Mouse (Mus musculus): Measurements from ENCODE around the gene Phf8. TPM values are rescaled to one million over a fixed set of nuclear protein-coding genes. Genes with fewer than 3 reads are reported as not detected.
A peak's percentile ranks its signal among the peaks of the same experiment; 100 is the strongest.

Phf8 gene
- polyA plus RNA-seq, 1 experiment from 2014 or later: 7.9 TPM

- no peak overlapping the region for H3K9ac ChIP-seq (ENCODE audit: low read depth, low read length)
- TF ChIP-seq CTCF (IDR thresholded peaks at IDR 0.05; ENCODE audit: low read depth): 0 out of 2 replicates have a peak, but pooled peaks have one; percentile 19
These were observed 54.7 kb downstream of the Phf8 start for GRCm38 (mm10) chrX:151575166-151575565.

GRCm38 (mm10) chrX:151643386-151643785 is 122.9 kb downstream of the Phf8 start:
- no peak for ATAC-seq
- TF ChIP-seq CTCF (IDR thresholded peaks at IDR 0.05; ENCODE audit: low read depth): no peak
- no peak overlapping the region for H3K4me2 ChIP-seq (replicated peaks; ENCODE audit: low read depth)
- H3K27me3 ChIP-seq (replicated peaks; ENCODE audit: control insufficient read depth, insufficient read depth, low read length): no peaks in the 10 kb centered on the region
- no peaks in the 10 kb centered on the region for H3K4me1 ChIP-seq (replicated peaks; ENCODE audit: control insufficient read depth, insufficient read depth, low read length)
- no peaks in the 10 kb centered on the region for H3K36me3 ChIP-seq (ENCODE audit: control insufficient read depth, insufficient read depth)
- H3K9ac ChIP-seq (ENCODE audit: low read depth, low read length): no peak overlapping the region
- WGBS: 60% methylated on average over 2 of the region's 2 CpGs
- no peaks in the 10 kb centered on the region for H3K9me3 ChIP-seq (ENCODE audit: control insufficient read depth)
- H3K4me3 ChIP-seq (ENCODE audit: low read depth, low read length): no peak overlapping the region
- no peak overlapping the region for H3K27ac ChIP-seq (ENCODE audit: low read depth, low read length)

More at GRCm38 (mm10) chrX:151575166-151575565, 54.7 kb downstream of the Phf8 start:
- no peaks in the 10 kb centered on the region for H3K4me1 ChIP-seq (replicated peaks; ENCODE audit: control insufficient read depth, insufficient read depth, low read length)
- H3K9me3 ChIP-seq (ENCODE audit: control insufficient read depth): no peaks in the 10 kb centered on the region
- no peak overlapping the region for H3K4me2 ChIP-seq (replicated peaks; ENCODE audit: low read depth)
- H3K27me3 ChIP-seq (replicated peaks; ENCODE audit: control insufficient read depth, insufficient read depth, low read length): no peaks in the 10 kb centered on the region
- no peak overlapping the region for H3K4me3 ChIP-seq (ENCODE audit: low read depth, low read length)
- WGBS: 93% methylated on average over 1 of the region's 1 CpGs
- no peak for ATAC-seq
- no peak overlapping the region for H3K27ac ChIP-seq (ENCODE audit: low read depth, low read length)
- H3K36me3 ChIP-seq (ENCODE audit: control insufficient read depth, insufficient read depth): peaks cover 6% of the 10 kb centered on the region; the same call in 1 of the 2 replicates

- no peaks in the 10 kb centered on the region for H3K9me3 ChIP-seq (ENCODE audit: control insufficient read depth)
- 55% methylated on average over 2 of the region's 2 CpGs for WGBS
- H3K4me3 ChIP-seq (ENCODE audit: low read depth, low read length): no peak overlapping the region
- no peaks in the 10 kb centered on the region; the same call in 1 of the 2 replicates for H3K27me3 ChIP-seq (replicated peaks; ENCODE audit: control insufficient read depth, insufficient read depth, low read length)
- no peaks in the 10 kb centered on the region for H3K4me1 ChIP-seq (replicated peaks; ENCODE audit: control insufficient read depth, insufficient read depth, low read length)
- ATAC-seq: no peak
- H3K4me2 ChIP-seq (replicated peaks; ENCODE audit: low read depth): no peak overlapping the region
- no peak overlapping the region for H3K9ac ChIP-seq (ENCODE audit: low read depth, low read length)
- no peaks in the 10 kb centered on the region for H3K36me3 ChIP-seq (ENCODE audit: control insufficient read depth, insufficient read depth)
- no peak for TF ChIP-seq CTCF (IDR thresholded peaks at IDR 0.05; ENCODE audit: low read depth)
- H3K27ac ChIP-seq (ENCODE audit: low read depth, low read length): no peak overlapping the region
These were observed 133.3 kb downstream of the Phf8 start for GRCm38 (mm10) chrX:151653744-151654143.

- no peaks in the 10 kb centered on the region for H3K4me1 ChIP-seq (replicated peaks; ENCODE audit: control insufficient read depth, insufficient read depth, low read length)
- no peak overlapping the region for H3K4me2 ChIP-seq (replicated peaks; ENCODE audit: low read depth)
- WGBS: 85% methylated on average over 5 of the region's 5 CpGs
These were observed 154.2 kb downstream of the Phf8 start for GRCm38 (mm10) chrX:151674492-151675171.

More at GRCm38 (mm10) chrX:151674492-151675171, 154.2 kb downstream of the Phf8 start:
- Histone ChIP-seq H3K27ac (ENCODE audit: low read depth, low read length) (no peak overlapping the region), H3K9ac (ENCODE audit: low read depth, low read length) (no peak overlapping the region), H3K36me3 (ENCODE audit: control insufficient read depth, insufficient read depth) (no peaks in the 10 kb centered on the region), H3K4me3 (ENCODE audit: low read depth, low read length) (no peak overlapping the region), H3K9me3 (ENCODE audit: control insufficient read depth) (no peaks in the 10 kb centered on the region), H3K27me3 (replicated peaks; ENCODE audit: control insufficient read depth, insufficient read depth, low read length) (no peaks in the 10 kb centered on the region)
- no peak for ATAC-seq
- no peak for TF ChIP-seq CTCF (IDR thresholded peaks at IDR 0.05; ENCODE audit: low read depth)

Other genes starting within 250 kb of the Phf8 start
- gene Fam120c, start 176.5 kb upstream of the Phf8 start, polyA plus RNA-seq (2015; fragmentation: Nextera tagmentation; extraction: Ambion mirVana): 0.81 and 0.89 TPM in 2 replicates

Data from intestine, postnatal 0 days (tissue).